Mouse (Mus musculus) mouse trophoblast stem cell (cell line): ENCODE measurements around the gene Krtap27-1.

ENCODE experiments used
- in situ Hi-C, 2 experiments: fragments of 300-500 bp; cut with MseI, MboI; formaldehyde crosslinking; loops; 2 replicates in 1 of 2; 3 replicates in 1 of 2; pipeline ENCODE4 v1.15.1; 2025

The Krtap27-1 gene

DNA sequence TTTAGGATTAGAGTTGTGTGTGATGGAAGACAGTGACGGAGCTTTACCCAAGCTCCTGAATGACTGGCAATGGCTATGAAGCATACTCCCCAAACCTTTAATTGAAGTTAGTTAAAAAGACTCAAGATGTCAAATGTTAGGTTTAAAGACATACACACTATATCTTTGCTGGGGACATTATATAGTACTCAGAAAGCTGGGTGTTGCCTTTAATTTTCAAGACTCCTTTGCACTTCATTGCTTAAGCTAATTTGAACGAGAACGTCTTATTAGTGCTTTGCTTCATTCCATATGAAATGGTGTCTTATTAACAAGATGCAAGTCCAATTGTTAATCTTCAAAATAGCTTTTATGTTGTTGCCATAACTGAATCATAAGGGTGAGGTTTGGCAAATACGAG lies at the start of gene Krtap27-1:
Gene Krtap27-1, minus strand, starts transcription at position 101 of the 400 bp plus-strand sequence.
- in situ Hi-C loops = no loop called here

DNA sequence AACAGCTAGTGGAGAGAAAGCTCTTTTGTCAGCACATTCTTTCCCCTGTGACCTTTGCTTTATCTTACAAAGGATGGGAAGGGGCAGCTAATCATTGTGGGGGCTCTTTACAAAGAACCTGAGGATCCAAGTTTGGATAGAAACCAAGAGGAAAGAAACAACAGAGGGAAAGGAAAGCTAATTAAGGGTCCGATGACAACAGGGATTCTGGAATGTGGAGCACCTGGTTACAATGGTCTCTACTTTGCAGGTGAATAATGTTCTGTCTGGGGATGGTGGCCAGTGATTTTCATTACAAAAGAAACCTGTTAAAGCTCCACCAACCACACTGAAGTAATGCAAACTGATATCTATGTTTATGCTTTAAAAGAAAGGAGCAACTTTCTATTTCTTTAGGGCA lies 48.6 kb upstream of the Krtap27-1 start:
- in situ Hi-C loops = no loop called here

DNA sequence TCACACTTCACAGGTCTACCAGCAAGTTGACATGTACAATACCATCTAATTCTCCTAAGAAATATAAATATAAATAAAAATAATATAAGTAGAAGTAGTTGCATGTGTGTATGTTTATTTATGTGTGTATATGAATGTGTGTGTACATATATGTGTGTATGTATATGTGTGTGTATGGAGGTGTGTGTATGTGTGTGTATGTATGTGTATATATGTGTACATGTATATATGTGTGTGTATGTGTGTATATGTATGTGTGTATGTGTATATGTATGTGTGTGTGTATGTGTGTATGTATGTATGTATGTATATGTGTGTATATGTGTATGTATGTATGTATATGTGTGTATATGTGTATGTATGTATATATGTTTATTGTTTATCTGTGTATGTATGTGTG lies 45.1 kb upstream of the Krtap27-1 start:
- in situ Hi-C loops = no loop called here

DNA sequence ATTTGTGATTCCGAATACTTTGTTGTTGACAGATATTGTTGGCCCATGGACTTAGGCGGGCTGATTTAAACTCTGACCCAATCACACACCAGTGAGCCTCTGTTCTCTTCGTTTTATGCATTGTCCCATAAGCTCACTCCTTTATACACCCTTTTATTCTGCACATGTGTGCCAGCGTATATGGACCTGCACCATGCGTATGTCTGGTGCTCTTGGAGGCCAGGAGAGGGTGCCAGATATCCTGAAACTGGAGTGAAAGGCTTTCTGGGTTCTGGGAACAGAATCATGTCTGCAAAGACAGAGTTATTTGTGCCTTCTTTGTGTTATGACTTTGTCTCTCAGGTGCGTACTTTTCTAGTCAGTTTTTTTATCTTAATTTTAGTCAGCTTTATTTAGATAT lies 39.8 kb upstream of the Krtap27-1 start:
- in situ Hi-C loops = no loop called here

DNA sequence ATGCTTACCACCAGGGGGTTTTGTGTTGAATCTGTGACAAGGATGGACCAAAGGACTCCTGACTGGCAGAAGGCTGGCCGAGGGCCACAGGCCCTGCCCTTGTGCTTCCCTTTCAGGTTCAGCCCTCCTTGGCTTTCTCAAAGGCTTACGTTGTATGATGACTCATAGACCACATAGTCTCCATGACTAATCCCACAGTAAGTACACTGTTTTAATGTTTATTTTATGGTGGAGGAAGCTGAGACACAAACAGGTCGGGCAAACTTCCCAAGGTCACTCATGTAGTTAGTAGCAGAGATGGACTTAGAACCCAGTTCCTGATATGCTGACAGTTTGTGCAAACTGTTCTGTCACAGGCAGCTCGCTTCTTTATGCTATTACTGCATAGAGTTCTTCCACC lies 39.3 kb upstream of the Krtap27-1 start:
- in situ Hi-C loops = no loop called here

DNA sequence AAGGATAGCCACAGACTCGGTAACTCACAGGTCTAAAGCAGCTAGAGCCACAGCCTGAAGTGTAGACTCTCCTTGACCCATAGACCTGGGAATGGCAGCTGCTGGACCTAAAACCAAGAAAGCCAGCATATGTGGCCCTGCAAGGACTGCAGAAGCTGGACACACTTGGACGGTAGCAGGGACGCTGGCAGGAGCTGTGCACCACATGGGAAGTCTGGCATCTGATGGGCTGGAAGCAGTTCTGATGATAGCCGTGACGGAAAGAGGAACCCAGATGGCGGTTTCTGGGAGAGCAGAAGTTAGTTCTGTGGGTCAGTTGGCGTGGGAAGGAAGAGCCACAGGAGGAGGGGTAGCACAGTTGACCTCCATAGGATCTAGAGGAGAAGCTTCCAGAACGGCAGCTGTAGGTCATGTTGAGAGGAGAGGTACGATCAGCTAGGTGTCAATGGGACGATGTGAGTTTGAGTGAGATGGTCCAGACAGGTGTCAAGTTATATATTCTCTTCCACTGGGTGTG lies 36.1 kb upstream of the Krtap27-1 start, which contains the start of gene 2310061N02Rik:
Gene 2310061N02Rik, minus strand, starts transcription at position 467 of the 517 bp plus-strand sequence.
- in situ Hi-C loops = no loop called here

DNA sequence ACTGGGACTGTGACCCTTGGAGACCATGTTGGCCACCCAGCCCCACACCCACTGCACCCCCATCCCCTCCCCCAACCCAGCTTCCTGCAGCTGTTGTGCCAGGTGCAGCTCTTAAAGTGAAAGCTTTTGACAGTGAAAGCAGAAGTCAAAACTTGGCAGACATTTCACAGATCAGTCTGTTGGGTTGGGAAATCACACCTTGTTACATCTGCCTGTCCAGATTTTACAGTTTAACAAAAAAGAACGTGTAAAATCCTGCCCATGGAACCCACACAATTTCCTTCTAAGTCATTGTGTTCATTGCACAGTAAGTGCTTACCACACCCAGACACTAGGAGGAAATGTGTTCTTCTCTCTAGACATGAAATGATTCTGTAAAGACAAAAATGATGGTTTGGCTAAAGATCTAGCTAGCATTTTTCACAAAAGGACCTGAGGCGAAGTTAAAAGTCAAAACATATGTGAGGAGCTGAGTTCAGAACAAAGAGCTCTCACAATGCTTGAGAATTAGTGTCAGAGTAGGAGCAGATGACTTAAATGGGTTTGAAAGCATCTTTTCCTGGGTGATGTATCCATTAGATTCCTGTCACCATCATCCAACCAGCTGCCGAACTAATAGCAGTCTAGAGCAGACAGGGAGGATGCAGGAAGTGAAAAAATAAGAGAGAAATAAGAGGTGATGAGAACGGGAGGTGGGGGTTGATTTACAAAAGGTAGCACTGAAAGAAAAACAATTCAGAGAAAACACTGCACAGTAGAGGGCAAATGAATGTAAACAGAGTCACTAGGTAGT lies 29.8 kb upstream of the Krtap27-1 start:
- in situ Hi-C loops = no loop called here

DNA sequence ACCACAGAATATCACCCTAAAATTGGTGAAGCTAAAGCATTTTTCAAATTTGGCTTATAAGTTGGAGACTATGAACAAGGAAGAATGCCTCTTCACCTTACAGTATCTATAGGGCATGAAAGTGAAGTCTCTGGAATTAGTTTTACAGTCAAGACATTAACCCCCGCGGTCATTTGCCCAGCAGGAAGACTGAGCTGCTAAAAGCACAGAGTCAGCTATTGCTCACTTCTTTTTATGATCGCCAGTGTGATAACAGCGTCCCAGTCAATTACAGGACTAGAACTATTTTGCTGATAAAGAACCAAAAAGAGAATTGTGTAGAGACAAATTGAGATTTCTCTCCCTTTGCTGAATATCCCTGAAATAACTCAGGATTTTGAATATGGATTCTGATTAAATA lies 24.8 kb upstream of the Krtap27-1 start:
- in situ Hi-C loops = no loop called here

DNA sequence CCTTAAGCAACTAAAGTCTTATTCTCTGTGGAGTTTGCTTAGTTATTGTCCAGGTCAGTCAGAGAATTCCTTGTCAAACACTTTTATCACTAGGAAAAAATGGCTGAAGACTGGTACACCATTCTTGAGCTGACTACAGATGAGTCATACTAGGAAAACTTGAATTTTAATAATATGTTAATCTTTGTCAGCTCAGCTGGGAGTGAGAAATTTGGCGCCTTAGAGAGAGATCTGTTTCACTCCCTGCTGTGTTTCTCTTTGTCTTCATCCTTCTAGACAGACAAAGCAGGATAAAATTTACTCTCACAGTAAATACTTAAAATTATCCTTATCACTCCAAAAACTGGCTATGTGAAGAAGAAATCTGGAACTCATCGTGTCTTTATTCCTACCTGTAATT lies 9.8 kb upstream of the Krtap27-1 start:
- in situ Hi-C loops = no loop called here

DNA sequence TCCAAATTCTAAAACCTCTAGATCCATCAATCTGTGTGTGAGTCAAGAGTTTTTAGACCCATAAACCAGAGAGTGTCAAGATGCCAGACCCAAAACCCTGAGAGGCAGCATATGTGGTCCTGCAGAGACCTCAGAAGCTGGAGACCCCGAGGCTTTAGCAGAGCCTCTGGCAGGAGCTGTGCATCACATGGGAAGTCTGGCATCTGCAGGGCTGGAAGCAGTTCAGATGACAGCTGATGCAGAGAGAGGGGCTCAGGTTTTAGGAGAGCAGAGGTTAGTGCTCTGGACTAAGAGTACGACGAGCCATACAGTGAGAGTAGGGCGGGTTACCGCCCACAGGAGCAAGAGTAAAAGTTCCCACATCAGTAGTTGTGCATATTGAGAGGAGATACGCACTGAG lies 7.6 kb upstream of the Krtap27-1 start:
- in situ Hi-C loops = no loop called here

DNA sequence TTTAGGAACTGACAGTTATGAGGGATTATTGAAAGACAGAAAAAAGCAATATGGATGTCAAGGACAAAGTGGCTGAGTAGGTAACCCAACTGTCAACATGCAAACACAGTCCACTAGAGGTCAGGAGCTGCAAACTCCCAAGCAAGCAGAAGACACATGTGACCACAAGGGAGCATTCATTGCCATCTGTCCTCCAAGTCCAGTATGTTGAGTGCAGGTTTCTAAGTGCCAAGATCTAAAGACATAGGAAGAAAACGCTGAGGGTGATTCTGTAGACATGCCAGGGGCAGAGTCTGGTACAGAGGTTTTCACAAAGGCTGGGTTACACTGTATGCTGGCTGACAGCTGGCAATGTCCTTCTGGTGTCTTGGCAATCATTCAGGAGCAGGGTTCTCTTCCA lies 14.0 kb downstream of the Krtap27-1 start:
- in situ Hi-C loops = no loop called here

DNA sequence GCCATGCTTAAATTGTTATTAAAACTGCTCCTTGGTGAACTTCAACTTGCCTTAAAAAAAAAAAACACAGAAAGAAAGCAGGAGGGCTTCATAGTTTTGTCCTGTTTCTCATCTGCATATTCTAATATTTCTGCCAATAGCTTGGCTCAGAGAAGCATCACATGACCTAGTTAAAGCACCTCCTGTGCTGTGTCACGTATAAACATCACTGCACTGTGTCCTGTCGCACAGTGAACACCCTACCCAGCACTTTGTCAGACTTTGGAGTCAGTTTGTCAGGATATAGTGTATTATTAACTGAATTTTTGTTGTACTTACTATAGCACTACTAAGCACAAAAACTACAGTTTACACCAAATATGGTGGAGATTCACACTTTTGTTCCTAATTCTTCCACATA lies 19.5 kb downstream of the Krtap27-1 start:
- in situ Hi-C loops = no loop called here

DNA sequence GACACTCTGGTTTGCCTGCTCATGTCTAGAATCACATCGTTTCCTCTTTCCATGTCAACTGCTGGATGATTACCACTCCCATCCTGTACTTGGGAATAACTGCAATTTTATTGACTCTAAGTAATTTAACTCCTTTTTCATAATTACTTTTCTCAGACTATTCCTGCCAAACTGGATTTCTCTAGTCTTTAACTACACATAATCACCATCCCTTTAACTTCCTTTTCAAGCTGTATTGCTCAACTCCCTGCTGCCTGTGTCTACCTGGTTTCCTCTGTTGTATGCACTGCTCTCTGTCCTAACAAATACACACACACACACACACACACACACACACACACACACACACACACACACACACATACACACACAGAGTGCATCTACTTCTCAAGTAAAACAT lies 20.4 kb downstream of the Krtap27-1 start:
- in situ Hi-C loops = no loop called here

DNA sequence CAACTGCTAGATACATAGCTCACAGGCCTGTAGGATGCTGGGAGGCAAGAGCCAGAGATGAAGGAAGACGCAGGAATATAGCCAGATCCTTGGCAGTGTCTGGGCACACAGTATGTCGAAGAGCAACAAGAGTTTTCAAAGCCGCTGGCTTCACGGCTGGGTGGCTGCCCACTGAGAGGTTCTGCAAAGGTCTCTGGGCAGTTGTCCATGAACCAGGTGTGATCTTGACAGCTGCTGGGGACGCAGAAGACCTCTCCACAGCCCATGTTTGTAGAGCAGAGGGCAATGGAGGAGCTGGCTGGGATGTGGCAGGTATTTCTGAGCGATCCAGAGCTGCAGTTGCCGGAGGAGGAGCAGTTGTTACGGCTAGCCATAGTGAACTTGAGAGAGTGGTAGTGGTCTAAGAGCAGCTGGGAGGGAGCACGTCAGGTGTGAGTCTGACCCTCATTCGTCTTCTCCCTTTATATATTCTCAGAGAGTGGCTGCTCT lies 24.1 kb downstream of the Krtap27-1 start, which contains the start of gene Krtap26-1:
Gene Krtap26-1, minus strand, starts transcription at position 439 of the 489 bp plus-strand sequence.
- in situ Hi-C loops = no loop called here

DNA sequence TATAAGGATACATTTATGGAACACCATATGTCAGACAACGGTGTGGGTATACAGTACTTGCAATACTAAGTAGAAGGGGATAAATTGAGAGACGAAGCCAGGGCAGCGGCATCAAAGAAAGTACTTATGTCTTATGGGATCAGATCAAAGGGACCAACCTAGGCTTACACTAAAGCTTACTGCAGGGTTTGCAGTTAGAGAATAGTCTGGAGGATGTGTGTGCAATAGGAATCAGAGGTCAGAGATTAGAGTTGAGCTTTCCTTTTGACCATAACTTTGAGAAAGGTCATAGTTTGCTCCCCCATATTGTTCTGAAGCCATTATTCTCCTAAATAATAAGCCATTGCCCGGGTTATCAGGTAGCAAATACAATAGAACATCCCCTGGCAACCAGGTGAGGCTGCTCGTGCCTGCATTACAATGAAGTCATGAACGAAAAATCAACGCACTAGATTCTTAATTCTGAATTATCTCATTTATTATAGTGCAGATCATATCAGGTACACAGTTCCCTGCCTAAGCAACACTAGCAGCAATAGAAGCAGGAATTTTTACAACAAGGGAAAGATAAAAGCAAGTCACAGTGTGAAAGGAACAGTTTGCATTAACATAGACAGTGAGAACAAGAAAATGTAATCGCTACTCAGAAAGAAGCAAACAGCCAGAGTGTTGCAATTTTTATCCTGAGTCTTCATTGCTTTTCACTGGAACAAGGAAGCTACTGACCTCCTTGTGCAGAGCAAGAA lies 24.9 kb downstream of the Krtap27-1 start:
- in situ Hi-C loops = no loop called here

DNA sequence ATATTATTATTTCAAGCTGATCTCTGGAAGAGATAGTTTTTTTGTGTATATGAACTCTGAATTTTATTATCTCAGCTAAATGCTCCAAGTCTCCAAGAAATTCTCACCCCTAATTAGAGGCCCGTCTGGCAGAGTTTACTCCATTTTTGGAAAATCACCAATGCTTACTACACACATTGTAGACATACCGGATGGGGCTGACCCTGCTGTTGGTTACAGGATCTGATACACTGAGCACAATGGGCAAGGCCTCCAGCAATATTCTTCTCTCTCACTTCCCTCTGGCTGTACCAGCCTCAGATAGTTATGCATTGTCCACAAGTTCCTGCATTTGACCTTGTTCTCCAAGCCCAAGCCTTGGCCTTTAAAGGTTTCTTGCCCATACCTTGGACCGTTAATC lies 31.4 kb downstream of the Krtap27-1 start:
- in situ Hi-C loops = no loop called here

DNA sequence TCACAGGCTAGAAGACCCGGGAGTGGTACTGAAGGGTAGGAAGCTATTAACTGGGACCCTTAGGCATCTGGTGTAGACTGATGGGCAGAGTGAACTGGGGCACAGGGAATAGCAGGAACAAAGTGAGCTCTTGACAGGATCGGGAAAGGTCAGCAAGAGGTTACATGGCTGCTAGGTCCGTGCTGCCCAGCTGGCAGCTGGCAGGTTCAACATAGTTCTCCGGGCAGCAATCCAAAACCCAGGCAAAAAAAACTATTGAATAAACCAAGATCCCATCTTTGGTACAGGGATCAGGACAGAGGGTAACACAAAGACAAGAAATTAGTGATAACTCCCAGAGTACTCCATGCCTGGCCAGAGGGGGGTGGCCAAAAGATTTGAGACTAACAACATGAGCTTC lies 36.3 kb downstream of the Krtap27-1 start:
- in situ Hi-C loops = no loop called here

DNA sequence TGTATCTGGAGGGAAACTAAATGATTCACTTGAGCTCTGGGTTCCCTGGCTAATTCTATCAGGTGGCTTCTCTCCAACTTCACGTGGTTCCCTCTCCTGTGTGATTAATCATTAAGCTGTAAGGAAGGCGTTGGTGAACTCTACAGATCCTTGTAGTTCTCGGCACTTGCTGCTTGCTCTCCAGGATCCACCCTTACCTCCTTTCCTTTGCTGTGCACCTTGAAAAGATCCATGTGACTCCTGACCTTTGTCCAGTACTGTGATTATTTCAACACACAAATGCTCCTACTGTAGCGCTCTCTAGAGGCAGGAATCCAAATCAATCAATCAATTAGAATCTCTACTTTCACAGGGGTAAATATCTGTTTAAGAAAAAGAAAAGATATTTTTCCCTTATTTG lies 40.0 kb downstream of the Krtap27-1 start:
- in situ Hi-C loops = no loop called here

DNA sequence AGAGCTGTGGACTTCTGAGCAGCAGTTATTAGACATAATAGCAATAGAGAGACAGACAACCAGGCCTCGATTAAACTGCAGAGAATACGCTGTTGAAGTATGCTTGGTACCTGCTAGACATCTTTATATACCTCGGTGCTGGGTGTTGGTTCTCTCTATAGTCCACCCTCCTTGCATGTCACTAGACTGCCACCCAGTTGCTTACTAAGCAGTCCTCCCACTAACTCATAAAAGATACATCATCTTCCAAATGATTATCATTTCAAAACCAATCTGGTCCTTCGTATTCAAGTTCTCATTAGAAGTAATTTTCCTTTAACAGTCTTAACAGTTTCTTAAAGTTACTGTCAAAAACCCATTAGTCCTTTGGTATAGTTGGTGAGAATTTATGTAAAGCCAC lies 43.9 kb downstream of the Krtap27-1 start, which contains the start of gene 2310079G19Rik:
Gene 2310079G19Rik, minus strand, starts transcription at position 101 of the 400 bp plus-strand sequence.
- in situ Hi-C loops = no loop called here
